Mouse (Mus musculus) limb, embryonic 10.5 days (tissue): Measurements from ENCODE around the gene Camk2n2. TPM values are rescaled to one million over a fixed set of nuclear protein-coding genes. Genes with fewer than 3 reads are reported as not detected.

ENCODE experiments used
- DNase-seq: peaks from one replicate; pipeline ENCODE4 v3.0.0-alpha.2; 2017; ENCODE audit warnings: low spot score
- H3K27ac ChIP-seq: fragments of 300-500 bp; sonication (generic); 2 replicates; pipeline ENCODE4 v1.5.1; 2016; ENCODE audit warnings: mild to moderate bottlenecking
- H3K27me3 ChIP-seq: fragments of 300-500 bp; sonication (generic); 2 replicates; pipeline ENCODE4 v1.6.1; 2016; ENCODE audit warnings: low read depth, mild to moderate bottlenecking; ENCODE audit not compliant: poor library complexity, severe bottlenecking
- H3K36me3 ChIP-seq: fragments of 300-500 bp; sonication (generic); 2 replicates; pipeline ENCODE4 v1.6.1; 2016; ENCODE audit warnings: mild to moderate bottlenecking, moderate library complexity
- H3K4me1 ChIP-seq: fragments of 300-500 bp; sonication (generic); 2 replicates; pipeline ENCODE4 v1.6.1; 2016
- H3K4me3 ChIP-seq: fragments of 300-500 bp; sonication (generic); 2 replicates; pipeline ENCODE4 v1.5.1; 2016; ENCODE audit warnings: mild to moderate bottlenecking, moderate library complexity
- H3K9me3 ChIP-seq: fragments of 300-500 bp; sonication (generic); replicated peaks from 2 replicates; pipeline ENCODE4 v1.6.1; 2016; ENCODE audit warnings: mild to moderate bottlenecking
- WGBS: fragments of 180-500 bp; shearing (Covaris S2); methylation state at CpG from one replicate; pipeline ENCODE4 v1.1.7; 2016; 5-methylcytosine and 5-hydroxymethylcytosine counted together
- polyA plus RNA-seq: library from polyadenylated mRNA; unstranded; fragments of >200 nt; fragmentation: Nextera tagmentation; extraction: Ambion mirVana; gene quantifications from 2 replicates; pipeline ENCODE4 v1.2.1, GENCODE M21; 2016

Camk2n2 gene
- polyA plus RNA-seq, 1 experiment from 2014 or later, result 0.50 TPM

DNA sequence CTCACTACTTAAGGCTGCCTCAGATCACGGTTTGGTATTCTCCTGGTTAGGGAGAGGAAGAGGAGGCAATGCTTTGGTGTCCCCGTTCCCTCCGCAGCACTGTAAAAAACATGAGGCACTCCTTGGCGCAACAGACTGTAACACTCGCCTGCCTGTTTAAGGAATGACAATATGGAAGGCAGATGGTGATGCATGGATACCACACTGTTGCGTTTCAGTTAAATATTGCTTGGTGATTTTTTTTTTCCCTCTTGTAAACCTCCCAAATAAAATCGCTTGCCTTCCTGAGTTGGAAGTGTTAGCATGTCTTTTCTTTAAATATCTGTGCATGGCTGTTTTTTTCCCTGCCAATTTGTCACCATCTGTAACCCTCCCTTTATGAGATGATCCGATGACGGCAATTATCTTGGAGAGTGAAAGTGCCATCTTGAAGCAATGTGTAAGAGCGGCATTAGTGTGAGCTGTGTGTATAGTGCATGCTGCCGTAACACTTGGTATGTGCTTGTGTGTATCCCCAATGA, 7.8 kb upstream of the Camk2n2 start:
- peak overlapping the region; percentile 67; the same call in 1 of the 2 replicates for H3K4me3 ChIP-seq
- peaks cover 29% of the 10 kb centered on the region for H3K27me3 ChIP-seq
- H3K4me1 ChIP-seq, result peaks cover 9% of the 10 kb centered on the region
- no peaks in the 10 kb centered on the region for H3K9me3 ChIP-seq
- WGBS, result 49% methylated on average over 11 of the region's 11 CpGs
- no peak overlapping the region for H3K27ac ChIP-seq
- DNase-seq, result no peak
- no peaks in the 10 kb centered on the region for H3K36me3 ChIP-seq

DNA sequence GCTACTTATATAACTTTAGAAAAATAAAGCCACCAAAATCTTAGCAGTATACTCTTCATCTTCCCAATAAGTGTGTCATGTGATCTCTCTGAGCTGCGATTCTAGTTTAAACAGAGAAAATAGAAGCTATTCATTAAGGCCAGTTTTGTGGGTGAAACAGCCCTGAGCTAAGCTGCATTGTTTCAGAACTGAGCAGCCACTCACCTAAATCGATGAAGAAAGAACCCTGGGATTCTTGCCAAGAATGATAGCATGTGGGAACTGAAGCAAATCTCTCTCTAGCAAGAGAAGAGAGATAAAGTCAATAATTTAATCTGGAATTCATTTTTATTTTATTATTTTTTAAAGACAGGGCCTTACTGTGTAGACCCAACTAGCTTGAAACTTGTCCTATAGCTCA, 2.1 kb upstream of the Camk2n2 start:
- Histone ChIP-seq H3K36me3 (peaks cover 8% of the 10 kb centered on the region; the same call in 1 of the 2 replicates), H3K27me3 (peaks cover 47% of the 10 kb centered on the region), H3K4me3 (no peak overlapping the region), H3K9me3 (no peaks in the 10 kb centered on the region), H3K27ac (no peak overlapping the region), H3K4me1 (peaks cover 37% of the 10 kb centered on the region)
- 76% methylated on average over 2 of the region's 2 CpGs for WGBS
- no peak for DNase-seq

DNA sequence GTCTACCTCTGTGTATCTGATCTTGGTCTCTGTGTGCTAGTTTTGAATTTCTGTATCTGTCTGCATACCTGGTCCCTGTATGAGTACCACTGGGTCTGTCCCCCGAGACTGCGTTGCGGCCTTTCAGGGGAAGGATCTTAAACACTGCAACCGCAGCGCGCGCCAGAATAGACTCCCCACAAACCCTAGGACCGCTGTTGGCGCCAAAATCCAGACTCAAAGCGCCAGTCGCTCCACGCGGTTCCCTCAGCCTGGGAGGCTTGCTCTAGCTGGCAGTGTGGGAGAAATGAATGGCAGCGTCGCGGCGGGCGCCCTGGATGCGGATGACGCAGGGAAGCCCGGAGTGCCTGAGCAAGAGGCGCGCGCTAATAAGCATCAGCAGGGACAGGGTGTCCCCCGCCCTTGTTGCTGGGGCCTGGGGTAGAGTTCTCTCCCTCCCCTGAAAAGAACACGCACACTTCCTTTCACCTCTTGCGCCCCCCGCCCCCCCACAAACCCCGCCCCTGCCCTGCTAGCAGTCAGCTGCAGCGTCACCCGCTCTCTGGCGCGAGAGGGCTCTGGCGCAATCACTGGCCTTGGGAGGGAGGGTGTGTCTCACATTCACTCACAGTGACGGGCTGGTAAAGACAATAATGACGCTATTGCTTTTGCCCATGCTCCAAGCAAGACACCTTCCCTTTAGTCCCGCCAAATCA, 1.1 kb upstream of the Camk2n2 start:
- Histone ChIP-seq H3K27me3 (peaks cover 48% of the 10 kb centered on the region), H3K9me3 (no peaks in the 10 kb centered on the region), H3K4me3 (peak overlapping the region; percentile 89), H3K4me1 (peaks cover 37% of the 10 kb centered on the region), H3K36me3 (peaks cover 15% of the 10 kb centered on the region), H3K27ac (peak overlapping the region; percentile 87)
- DNase-seq, result peak; percentile 77
- under 1% methylated on average over 37 of the region's 37 CpGs for WGBS

DNA sequence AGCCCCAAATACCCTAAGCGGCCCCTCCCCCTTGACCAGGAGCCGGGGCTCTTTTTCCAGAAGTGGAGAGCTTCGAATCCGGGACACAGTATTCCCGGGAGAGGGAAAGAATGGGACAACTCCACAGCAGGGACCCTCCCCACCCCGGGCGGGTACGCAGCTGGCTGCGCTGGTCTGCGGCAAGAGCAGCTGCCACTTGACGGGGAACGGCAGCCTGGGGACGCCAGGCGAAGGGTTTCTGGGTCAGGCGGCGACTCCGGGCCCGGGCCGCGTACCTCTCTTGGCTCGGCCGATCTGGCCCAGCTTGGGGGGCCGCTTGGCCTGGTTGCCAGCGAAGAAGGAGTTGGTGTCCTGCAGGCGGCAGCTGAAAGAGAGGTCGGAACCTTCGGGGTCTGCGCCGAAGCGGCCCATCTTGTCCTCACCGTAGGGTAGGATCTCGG, 316 bp downstream of the Camk2n2 start:
- Histone ChIP-seq H3K27me3 (peaks cover 48% of the 10 kb centered on the region), H3K36me3 (peaks cover 21% of the 10 kb centered on the region), H3K4me1 (peaks cover 37% of the 10 kb centered on the region), H3K4me3 (peak overlapping the region; percentile 89), H3K9me3 (no peaks in the 10 kb centered on the region), H3K27ac (peak overlapping the region; percentile 87)
- peak; percentile 72 for DNase-seq
- WGBS, result 0% methylated on average over 32 of the region's 32 CpGs

DNA sequence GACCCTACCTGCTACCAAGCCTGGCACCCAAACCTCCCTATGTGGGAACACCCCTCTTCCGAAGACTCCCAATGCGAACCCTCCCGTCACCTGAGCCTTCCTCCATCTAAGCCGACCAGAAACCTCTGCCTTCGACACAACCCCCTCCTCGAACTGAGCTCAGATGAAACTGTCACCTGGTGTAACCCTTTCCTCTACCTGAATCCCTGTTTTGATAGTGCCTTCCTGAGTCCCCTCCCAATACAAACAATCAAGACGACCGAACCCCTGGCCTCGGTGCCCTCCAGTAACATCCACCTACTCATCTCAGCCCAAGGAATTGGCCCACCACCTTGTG, 720 bp downstream of the Camk2n2 start:
- DNase-seq, result peak; percentile 46
- 0 out of 2 replicates have a peak overlapping the region, but pooled peaks have one; percentile 87 for H3K27ac ChIP-seq
- H3K4me1 ChIP-seq, result peaks cover 37% of the 10 kb centered on the region
- H3K4me3 ChIP-seq, result peak overlapping the region; percentile 89
- peaks cover 22% of the 10 kb centered on the region for H3K36me3 ChIP-seq
- peaks cover 48% of the 10 kb centered on the region for H3K27me3 ChIP-seq
- no peaks in the 10 kb centered on the region for H3K9me3 ChIP-seq
- 0% methylated on average over 9 of the region's 9 CpGs for WGBS

DNA sequence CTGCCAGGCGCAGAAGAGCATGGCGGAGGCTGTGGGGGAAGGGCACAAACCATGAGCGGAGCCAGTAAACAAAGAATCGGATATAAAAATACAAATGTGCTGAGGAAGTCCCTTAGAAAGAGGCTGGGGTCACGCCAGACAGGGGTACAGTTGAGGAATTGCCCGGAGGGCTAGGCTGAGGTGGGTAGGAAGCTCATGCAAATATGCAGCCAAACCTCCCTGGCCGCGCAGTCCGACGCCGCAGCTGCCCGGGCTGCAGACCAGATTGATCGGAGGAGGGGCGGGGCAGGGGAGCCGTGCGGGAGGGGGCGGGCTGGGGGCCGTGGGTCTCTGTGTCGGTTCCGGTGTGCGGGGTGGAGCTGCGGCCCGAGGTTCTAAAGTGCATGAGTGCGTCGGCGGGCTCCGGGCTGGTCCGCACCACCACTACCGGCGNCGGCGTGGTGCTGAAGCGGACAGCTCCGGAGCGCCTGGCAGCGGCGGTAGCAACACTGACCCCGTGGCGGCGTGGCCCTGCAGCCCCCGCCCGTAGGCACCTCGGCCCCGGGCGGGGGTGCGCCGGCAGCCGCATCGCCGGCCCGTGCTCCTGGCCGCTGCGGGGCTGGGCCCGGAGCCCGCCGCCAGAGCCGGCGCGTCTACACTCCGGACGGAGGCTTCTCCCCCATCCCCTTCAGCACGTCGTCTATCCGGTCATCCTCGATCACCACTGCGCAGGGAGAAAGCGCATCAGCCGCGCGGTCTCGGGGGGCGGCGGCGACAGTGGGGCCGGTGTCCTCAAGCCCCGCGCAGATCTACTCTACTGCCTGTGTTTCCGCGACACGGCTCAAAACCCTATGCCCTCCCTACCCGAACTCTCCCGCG, 1.3 kb downstream of the Camk2n2 start:
- H3K36me3 ChIP-seq, result peaks cover 24% of the 10 kb centered on the region
- H3K4me3 ChIP-seq, result peak overlapping the region; percentile 89
- peak; percentile 77 for DNase-seq
- H3K27me3 ChIP-seq, result peaks cover 48% of the 10 kb centered on the region
- 2% methylated on average over 81 of the region's 83 CpGs for WGBS
- no peak overlapping the region for H3K27ac ChIP-seq
- no peaks in the 10 kb centered on the region for H3K9me3 ChIP-seq
- H3K4me1 ChIP-seq, result peaks cover 37% of the 10 kb centered on the region

DNA sequence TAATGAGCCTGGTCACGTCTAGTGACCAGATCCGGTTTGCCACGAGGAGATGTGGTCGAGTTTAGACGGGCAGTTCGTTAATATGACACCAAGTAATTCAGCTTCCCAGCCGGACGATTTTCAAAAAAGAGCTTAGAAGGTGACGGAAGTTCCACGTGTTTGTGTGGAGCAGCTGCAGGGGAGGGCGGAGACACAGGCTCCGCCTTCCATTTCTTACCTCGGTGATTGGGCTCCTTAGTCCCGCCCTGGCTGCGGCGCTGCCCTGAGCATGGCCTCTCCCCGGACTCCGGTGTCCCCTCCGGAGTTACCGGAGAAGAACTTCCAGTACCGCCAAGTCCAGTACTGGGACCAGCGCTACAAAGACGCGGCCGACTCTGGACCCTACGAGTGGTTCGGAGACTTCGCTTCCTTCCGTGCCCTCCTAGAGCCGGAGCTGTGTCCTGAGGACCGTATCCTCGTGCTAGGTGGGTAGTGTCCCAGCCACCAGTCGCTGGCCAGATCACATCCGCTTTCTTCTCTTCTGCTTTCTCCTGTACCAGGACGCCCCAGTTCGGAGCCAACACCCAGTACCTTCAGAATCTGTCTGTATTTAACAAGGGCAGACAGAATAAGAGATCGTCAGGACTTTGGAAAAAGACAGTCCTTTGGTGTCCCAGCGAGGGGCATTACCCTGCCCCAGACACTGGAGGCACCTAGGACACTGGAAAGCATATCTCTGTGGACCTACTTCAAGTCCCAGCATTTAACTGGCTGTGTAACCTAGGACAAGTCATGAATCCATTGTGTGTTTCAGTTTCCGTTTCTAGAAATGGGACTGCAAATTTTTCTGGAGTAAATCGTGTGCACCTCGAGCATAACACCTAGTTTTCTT, 9.5 kb downstream of the Camk2n2 start, which contains the start of the genes Eef1akmt4, Gm49333 and Alg3:
Gene Eef1akmt4, plus strand, starts transcription at position 237 of the 871 bp plus-strand sequence.
Gene Gm49333, plus strand, starts transcription at position 254 of the 871 bp plus-strand sequence.
Gene Alg3, minus strand, starts transcription at position 379 of the 871 bp plus-strand sequence.
- H3K4me1 ChIP-seq, result peaks cover 31% of the 10 kb centered on the region
- DNase-seq, result peak; percentile 87
- H3K4me3 ChIP-seq, result peak within 1 kb of the TSS; percentile 78
- H3K27me3 ChIP-seq, result no peaks in the 10 kb centered on the region
- peaks cover 47% of the 10 kb centered on the region for H3K36me3 ChIP-seq
- H3K9me3 ChIP-seq, result no peaks in the 10 kb centered on the region
- 3% methylated on average over 41 of the region's 41 CpGs for WGBS
- peak within 1 kb of the TSS; percentile 92 for H3K27ac ChIP-seq

DNA sequence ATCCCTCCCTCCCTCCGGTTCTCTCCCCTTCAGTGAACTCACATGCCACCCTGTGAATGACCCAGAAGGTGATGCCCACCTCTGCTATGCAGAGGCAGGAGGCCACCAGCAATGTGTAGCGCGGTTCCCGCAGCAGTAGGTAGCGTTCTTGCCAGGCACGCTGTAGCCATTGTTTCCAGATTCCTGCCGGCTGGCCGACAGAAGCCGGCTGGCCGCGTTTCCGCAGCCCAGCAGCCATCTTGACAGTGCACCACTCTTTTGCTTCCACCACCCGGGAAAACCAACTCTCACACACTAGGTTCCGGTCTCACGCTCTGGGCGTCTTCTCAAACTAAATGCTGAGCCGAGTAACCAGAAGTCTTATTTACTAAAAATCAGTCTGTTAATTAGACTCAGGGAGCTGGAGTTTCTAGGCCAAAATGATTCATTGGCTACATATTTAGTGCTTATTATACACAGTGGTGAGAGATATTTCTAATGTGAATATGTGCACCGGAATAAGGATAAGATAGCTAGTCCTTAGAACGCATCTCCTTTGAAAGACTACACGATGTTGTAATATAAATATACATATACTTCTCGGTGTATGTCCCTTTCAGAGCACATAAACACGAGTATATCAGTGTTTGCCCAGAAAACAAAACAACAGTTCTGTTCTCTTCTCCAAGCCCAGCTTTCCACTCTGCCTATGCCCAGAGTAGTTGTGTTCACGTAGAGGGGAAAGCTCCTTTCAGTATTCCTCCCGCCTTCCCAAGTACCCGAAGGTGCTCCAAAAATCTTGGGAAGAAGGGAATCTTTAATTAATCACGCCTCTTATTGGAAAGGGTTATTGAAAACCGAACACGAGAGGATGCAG, 10.4 kb downstream of the Camk2n2 start:
- no peaks in the 10 kb centered on the region for H3K9me3 ChIP-seq
- under 1% methylated on average over 28 of the region's 28 CpGs for WGBS
- peaks cover 49% of the 10 kb centered on the region for H3K36me3 ChIP-seq
- H3K4me1 ChIP-seq, result peaks cover 31% of the 10 kb centered on the region
- peak overlapping the region; percentile 78 for H3K4me3 ChIP-seq
- peak overlapping the region; percentile 92 for H3K27ac ChIP-seq
- DNase-seq, result peak; percentile 84
- no peaks in the 10 kb centered on the region for H3K27me3 ChIP-seq

DNA sequence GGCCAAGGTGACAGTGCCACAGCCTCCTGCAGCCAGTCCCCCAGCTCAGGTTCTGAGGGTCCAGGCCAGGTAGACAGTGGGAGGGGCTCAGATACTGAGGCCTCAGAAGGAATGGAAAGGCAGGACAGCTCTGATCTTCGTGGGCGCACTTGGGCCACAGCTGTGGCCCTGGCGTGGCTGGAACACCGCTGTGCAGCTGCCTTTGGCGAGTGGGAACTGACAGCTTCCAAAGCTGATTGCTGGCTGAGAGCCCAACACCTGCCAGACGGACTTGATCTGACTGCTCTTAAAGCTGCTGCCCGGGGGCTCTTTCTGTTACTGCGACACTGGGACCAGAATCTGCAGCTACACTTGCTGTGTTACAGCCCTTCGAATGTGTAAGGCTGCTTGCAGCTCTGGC, 16.4 kb downstream of the Camk2n2 start:
- H3K27ac ChIP-seq, result no peak overlapping the region
- H3K4me3 ChIP-seq, result no peak overlapping the region
- peaks cover 11% of the 10 kb centered on the region for H3K4me1 ChIP-seq
- no peaks in the 10 kb centered on the region for H3K9me3 ChIP-seq
- 89% methylated on average over 9 of the region's 9 CpGs for WGBS
- H3K36me3 ChIP-seq, result peaks cover 56% of the 10 kb centered on the region
- H3K27me3 ChIP-seq, result no peaks in the 10 kb centered on the region
- DNase-seq, result no peak

DNA sequence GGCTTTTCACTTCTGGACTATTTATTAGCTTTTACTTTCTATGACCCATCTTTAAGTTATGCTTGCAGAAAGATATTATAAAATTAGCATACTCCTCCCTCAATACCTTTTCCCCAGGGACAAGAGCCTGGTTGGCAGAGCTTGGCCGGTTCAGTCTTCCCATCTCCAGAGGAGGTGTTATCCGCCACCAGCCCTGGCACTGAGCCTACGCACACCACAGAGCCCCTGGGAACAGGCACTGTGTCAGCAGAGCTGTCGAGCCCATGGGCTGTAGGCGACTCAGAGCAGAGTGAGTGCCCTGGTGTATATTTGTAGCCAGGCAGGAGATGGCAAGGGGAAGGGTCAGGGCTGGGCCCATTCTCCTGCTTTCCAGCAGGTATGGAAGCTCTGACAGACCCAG, 20.6 kb downstream of the Camk2n2 start:
- no peak overlapping the region for H3K27ac ChIP-seq
- H3K36me3 ChIP-seq, result peaks cover 19% of the 10 kb centered on the region
- DNase-seq, result no peak
- 0 out of 2 replicates have a peak, but pooled peaks cover 4% of the 10 kb centered on the region for H3K4me1 ChIP-seq
- 83% methylated on average over 5 of the region's 5 CpGs for WGBS
- H3K27me3 ChIP-seq, result peaks cover under 1% of the 10 kb centered on the region; the same call in 1 of the 2 replicates
- H3K9me3 ChIP-seq, result no peaks in the 10 kb centered on the region
- H3K4me3 ChIP-seq, result no peak overlapping the region

DNA sequence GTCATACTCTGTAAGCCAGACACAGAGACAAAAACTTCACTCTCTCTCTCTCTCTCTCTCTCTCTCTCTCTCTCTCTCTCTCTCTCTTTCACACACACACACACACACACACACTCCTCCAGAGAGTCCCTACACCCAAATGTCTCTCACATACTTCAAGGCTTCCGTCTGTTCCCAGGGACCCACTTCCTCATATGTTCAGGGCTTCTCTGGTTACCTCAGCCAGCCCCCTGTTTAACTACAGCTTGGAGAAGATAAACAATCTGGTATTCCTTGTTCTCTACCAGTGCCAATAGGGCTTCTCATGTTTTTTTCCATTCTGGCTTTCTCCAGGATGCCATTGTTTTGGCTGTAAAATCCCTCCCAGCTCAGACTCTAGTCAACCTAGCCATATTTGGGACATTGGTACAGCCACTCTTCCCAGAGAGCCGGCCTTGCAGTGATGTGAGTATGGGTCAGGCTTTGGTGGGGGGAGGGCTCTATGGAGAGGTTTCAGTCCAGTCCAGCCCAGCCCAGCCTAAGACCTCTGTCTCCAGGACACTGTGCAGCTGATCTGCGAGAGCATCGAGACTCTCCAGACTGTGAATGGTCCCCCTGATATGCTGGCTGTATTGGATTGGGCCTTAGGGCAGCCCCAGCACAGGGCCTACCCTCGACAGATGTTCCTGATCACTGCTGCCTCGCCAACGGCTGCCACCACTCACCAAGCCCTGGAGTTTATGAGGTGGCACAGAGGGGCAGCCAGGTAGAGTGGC, 24.2 kb downstream of the Camk2n2 start:
- no peak overlapping the region for H3K4me3 ChIP-seq
- H3K36me3 ChIP-seq, result no peaks in the 10 kb centered on the region
- H3K27me3 ChIP-seq, result peaks cover 37% of the 10 kb centered on the region
- WGBS, result 57% methylated on average over 7 of the region's 7 CpGs
- 0 out of 2 replicates have a peak, but pooled peaks cover 4% of the 10 kb centered on the region for H3K4me1 ChIP-seq
- no peaks in the 10 kb centered on the region for H3K9me3 ChIP-seq
- DNase-seq, result no peak
- no peak overlapping the region for H3K27ac ChIP-seq
